In the genomic region with DNA sequence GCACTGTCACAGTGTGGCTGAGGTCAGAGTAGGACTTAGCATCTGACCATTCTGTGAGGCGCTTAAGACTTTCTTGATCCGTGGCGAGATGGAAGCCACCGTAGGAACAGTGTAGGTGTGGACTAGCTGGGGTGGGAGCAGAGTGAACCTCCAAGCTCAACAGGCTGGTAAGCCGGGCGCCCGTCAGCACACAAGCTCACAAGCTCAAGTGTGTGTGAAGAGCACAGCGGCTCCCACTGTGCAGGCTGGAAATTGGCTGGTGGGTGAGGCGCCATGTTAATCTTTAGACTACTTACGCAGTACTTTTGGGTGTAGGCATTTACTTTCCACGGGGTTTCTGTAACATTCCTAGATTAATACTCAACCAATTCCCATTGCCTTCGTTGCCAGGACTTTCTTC, we compare ENCODE assay signal across 21 mouse cellular contexts. TPM values are rescaled to one million over a fixed set of nuclear protein-coding genes. Genes with fewer than 3 reads are reported as not detected.
A peak's percentile ranks its signal among the peaks of the same experiment; 100 is the strongest.
DNase-seq lines count a peak whose midpoint lies in the region; ATAC-seq lines count a peak whose summit lies in the region.
"Had no signal": no experiment of that assay in that cellular context is flagged by ENCODE, and none has a peak within 500 bp of the region (broad histone marks: within the 10 kb centered on the region; RNA-seq: fewer than 3 reads in every experiment).

No protein-coding gene starts in this region.

- peak; percentile 16; the same call in 1 of the 2 replicates for ATAC-seq in frontal cortex, adult (ENCODE audit: low TSS enrichment)
- ATAC-seq in lung, embryonic 16.5 days (ENCODE audit: low read depth) = peak; percentile 63
- no peak for ATAC-seq in megakaryocyte-erythroid progenitor cell, adult 5-6 weeks (replicated peaks; ENCODE audit: low FRiP score, low TSS enrichment, poor library complexity, severe bottlenecking)
- ATAC-seq: CD4-positive, CD25-positive, alpha-beta regulatory T cell, adult 4 months; forebrain, embryonic 13.5 days; forebrain, postnatal 0 days; Patski had no signal

- H3K4me3 ChIP-seq in lung, embryonic 16.5 days (ENCODE audit: low read length) = no peak overlapping the region
- H3K4me3 ChIP-seq: embryonic facial prominence, embryonic 10.5 days; forebrain, embryonic 13.5 days had no signal

- H3K9ac ChIP-seq in lung, embryonic 16.5 days (ENCODE audit: low read length) = no peak overlapping the region
- H3K9ac ChIP-seq: forebrain, embryonic 13.5 days; forebrain, postnatal 0 days; hindbrain, embryonic 14.5 days had no signal

- WGBS in lung, embryonic 16.5 days = 70% methylated on average over 12 of the region's 12 CpGs

- H3K9me3 ChIP-seq in lung, embryonic 16.5 days (ENCODE audit: control insufficient read depth, low read length) = no peaks in the 10 kb centered on the region
- H3K9me3 ChIP-seq: embryonic facial prominence, embryonic 10.5 days; forebrain, embryonic 13.5 days had no signal

- peaks cover 15% of the 10 kb centered on the region for H3K4me1 ChIP-seq in lung, embryonic 16.5 days (replicated peaks; ENCODE audit: control insufficient read depth, insufficient read depth, low read length)
- H3K4me1 ChIP-seq: forebrain, embryonic 13.5 days had no signal

- no peaks in the 10 kb centered on the region for H3K36me3 ChIP-seq in lung, embryonic 16.5 days (ENCODE audit: control insufficient read depth, insufficient read depth, low read length)
- H3K36me3 ChIP-seq: embryonic facial prominence, embryonic 10.5 days had no signal

- H3K27me3 ChIP-seq in lung, embryonic 16.5 days (ENCODE audit: control insufficient read depth, insufficient read depth, low read depth, low read length) = no peaks in the 10 kb centered on the region
- H3K27me3 ChIP-seq: forebrain, embryonic 13.5 days; Patski had no signal

- no peak for DNase-seq in frontal cortex, adult 2 months (ENCODE audit: extremely low spot score in 1 of 2, low spot score in 1 of 2)
- peak; percentile 11 for DNase-seq in kidney, adult 9 months
- DNase-seq in kidney, postnatal 36 days = no peak
- DNase-seq in lung, postnatal 25 days (ENCODE audit: low spot score) = no peak
- peak; percentile 40 for DNase-seq in ZHBTc4 (ENCODE audit: low read depth, low spot score)
- DNase-seq: adrenal gland, adult 8-10 months; adrenal gland, postnatal 36 days; B cell, adult 2 months; cerebellum, adult 2 months; cerebellum, postnatal 10 days; forebrain, postnatal 0 days; gastrocnemius, postnatal 36 days; heart, postnatal 10 days had no signal

- no peak overlapping the region for H3K4me2 ChIP-seq in lung, embryonic 16.5 days (ENCODE audit: low read depth, low read length)
- H3K4me2 ChIP-seq: forebrain, embryonic 13.5 days; hindbrain, embryonic 14.5 days had no signal

- H3K27ac ChIP-seq in lung, embryonic 16.5 days (ENCODE audit: low read length) = peak overlapping the region; percentile 47
- H3K27ac ChIP-seq: embryonic facial prominence, embryonic 10.5 days; forebrain, embryonic 13.5 days; hindbrain, embryonic 14.5 days had no signal

RNA-seq across cellular contexts. Expression of a gene that starts 16.1 kb away (rescaled TPM):
- polyA plus RNA-seq in frontal cortex, adult 2 months (2012; rRNA removed) = 26.4 and 28.6 TPM in 2 replicates
- polyA plus RNA-seq in lung, embryonic 16.5 days (2015; fragmentation: Nextera tagmentation; extraction: Ambion mirVana) = 13.4 and 14.3 TPM in 2 replicates
- total RNA-seq in megakaryocyte-erythroid progenitor cell, adult 5-6 weeks (2014; fragmentation: Nextera tagmentation) = 75.5 and 87.6 TPM in 2 replicates
- total RNA-seq in megakaryocyte-erythroid progenitor cell, adult 5-6 weeks (2017) = 82.2 and 82.8 TPM in 2 replicates

Comparison
In these comparisons a context has a peak if more than half of its experiments do, and no peak if none do; other contexts are left out.
1. DNase-seq: peak in kidney, adult 9 months (single experiment) and ZHBTc4 (single experiment); none in frontal cortex, adult 2 months (0 of 2), kidney, postnatal 36 days (0 of 2) and lung, postnatal 25 days (single experiment).